Comparison of ENCODE assay signal across 8 mouse cellular contexts in genomic region chr2:165868522-165869175, GRCm38 (mm10). TPM values are rescaled to one million over a fixed set of nuclear protein-coding genes. Genes with fewer than 3 reads are reported as not detected.
DNase-seq lines count a peak whose midpoint lies in the region; ATAC-seq lines count a peak whose summit lies in the region.

No protein-coding gene starts in this region.

- peak; percentile 42 for DNase-seq in embryo, embryonic 10.5 days (ENCODE audit: low spot score)
- DNase-seq in embryo, embryonic 9.5 days (ENCODE audit: extremely low spot score), result no peak
- no peak for DNase-seq in left cerebral cortex, postnatal 25 days (ENCODE audit: low spot score in 2 of 2)
- no peak for DNase-seq in c-Kit-positive CD71-positive TER-119-positive erythroid progenitor cells, embryonic 14.5 days (ENCODE audit: low spot score)
- DNase-seq in urinary bladder, adult 2 months (ENCODE audit: low spot score), result no peak

- peak overlapping the region; percentile 75 for H3K27ac ChIP-seq in heart, embryonic 11.5 days (ENCODE audit: low read depth, low read length)
- peak overlapping the region; percentile 69 for H3K27ac ChIP-seq in kidney, embryonic 16.5 days (ENCODE audit: low read length)

- intact Hi-C loops in left cerebral cortex, postnatal 25 days (cut with DNase I), result no loop called here

- peak overlapping the region; percentile 52; the same call in 1 of the 2 replicates for H3K9ac ChIP-seq in heart, embryonic 11.5 days (ENCODE audit: low read depth, low read length)
- H3K9ac ChIP-seq in kidney, embryonic 16.5 days (replicated peaks; ENCODE audit: low read length), result 0 out of 2 replicates have a peak overlapping the region, but pooled peaks have one; percentile 4

- 52% methylated on average over 8 of the region's 8 CpGs for whole genome bisulfite sequencing in heart, embryonic 11.5 days (ENCODE audit: insufficient replicate concordance)
- 54% methylated on average over 8 of the region's 8 CpGs for WGBS in kidney, embryonic 16.5 days

- no peaks in the 10 kb centered on the region for H3K9me3 ChIP-seq in heart, embryonic 11.5 days (replicated peaks; ENCODE audit: control insufficient read depth, low read length)
- H3K9me3 ChIP-seq in kidney, embryonic 16.5 days (ENCODE audit: low read length), result no peaks in the 10 kb centered on the region
- no peaks in the 10 kb centered on the region for H3K9me3 ChIP-seq in megakaryocyte, embryonic 14.5 days

- no peak overlapping the region; the same call in 1 of the 2 replicates for H3K4me2 ChIP-seq in heart, embryonic 11.5 days
- no peak overlapping the region for H3K4me2 ChIP-seq in kidney, embryonic 16.5 days (replicated peaks; ENCODE audit: low read depth, low read length)

- peaks cover 6% of the 10 kb centered on the region for H3K36me3 ChIP-seq in heart, embryonic 11.5 days (ENCODE audit: control insufficient read depth, insufficient read depth, low read length)
- peaks cover 12% of the 10 kb centered on the region; the same call in 1 of the 2 replicates for H3K36me3 ChIP-seq in kidney, embryonic 16.5 days (ENCODE audit: insufficient read depth, low read length)
- H3K36me3 ChIP-seq in megakaryocyte, embryonic 14.5 days (replicated peaks; ENCODE audit: low read length), result peaks cover 97% of the 10 kb centered on the region

- H3K4me1 ChIP-seq in heart, embryonic 11.5 days (ENCODE audit: control insufficient read depth, insufficient read depth, low read length), result peaks cover 52% of the 10 kb centered on the region
- peaks cover 54% of the 10 kb centered on the region for H3K4me1 ChIP-seq in kidney, embryonic 16.5 days (ENCODE audit: insufficient read depth, low read length)
- peaks cover 93% of the 10 kb centered on the region for H3K4me1 ChIP-seq in megakaryocyte, embryonic 14.5 days

- no peaks in the 10 kb centered on the region for H3K27me3 ChIP-seq in heart, embryonic 11.5 days (ENCODE audit: control insufficient read depth, insufficient read depth, low read length)
- no peaks in the 10 kb centered on the region for H3K27me3 ChIP-seq in kidney, embryonic 16.5 days (ENCODE audit: insufficient read depth, low read length)
- H3K27me3 ChIP-seq in megakaryocyte, embryonic 14.5 days (replicated peaks), result no peaks in the 10 kb centered on the region

- ATAC-seq in heart, embryonic 11.5 days (replicated peaks; ENCODE audit: insufficient number of reproducible peaks, low FRiP score, low TSS enrichment), result peak; percentile 39; the same call in 1 of the 2 replicates
- ATAC-seq in kidney, embryonic 16.5 days (ENCODE audit: low FRiP score, low TSS enrichment), result peak; percentile 69

- H3K4me3 ChIP-seq in heart, embryonic 11.5 days (ENCODE audit: low read depth, low read length), result no peak overlapping the region
- no peak overlapping the region for H3K4me3 ChIP-seq in kidney, embryonic 16.5 days (ENCODE audit: low read length)
- H3K4me3 ChIP-seq in megakaryocyte, embryonic 14.5 days (replicated peaks), result peak overlapping the region; percentile 33

RNA-seq across cellular contexts. Expression of gene Zmynd8, which starts 30.2 kb away (rescaled TPM):
- polyA plus RNA-seq in heart, embryonic 11.5 days (2014; fragmentation: Nextera tagmentation; extraction: Ambion mirVana), result 39.6 and 47.6 TPM in 2 replicates
- 58.2 and 69.4 TPM in 2 replicates for polyA plus RNA-seq in kidney, embryonic 16.5 days (2015; fragmentation: Nextera tagmentation; extraction: Ambion mirVana)
- 41.0 and 57.7 TPM in 2 replicates for polyA plus RNA-seq in megakaryocyte, embryonic 14.5 days (2012; ENCODE audit: insufficient read depth, low replicate concordance)
- 100 to 1,000 TPM; 160 to 162 TPM for total RNA-seq in left cerebral cortex, postnatal 25 days (2021)
- 35.3 and 46.7 TPM in 2 replicates for polyA plus RNA-seq in urinary bladder, adult 2 months (2012; rRNA removed)
